33 mouse cellular contexts compared by ENCODE assay signal in genomic region chr7:43608316-43608824, GRCm38 (mm10). TPM values are rescaled to one million over a fixed set of nuclear protein-coding genes. Genes with fewer than 3 reads are reported as not detected.
DNase-seq lines count a peak whose midpoint lies in the region; ATAC-seq and TF ChIP-seq lines count a peak whose summit lies in the region.
"Had no signal": no experiment of that assay in that cellular context is flagged by ENCODE, and none has a peak within 500 bp of the region (broad histone marks: within the 10 kb centered on the region; RNA-seq: fewer than 3 reads in every experiment).

No protein-coding gene starts in this region.

- H3K4me2 ChIP-seq in forebrain, embryonic 11.5 days (ENCODE audit: low read depth, low read length, severe bottlenecking) = no peak overlapping the region
- no peak overlapping the region for H3K4me2 ChIP-seq in forebrain, embryonic 12.5 days
- H3K4me2 ChIP-seq in neural tube, embryonic 15.5 days = no peak overlapping the region
- H3K4me2 ChIP-seq: embryonic facial prominence, embryonic 12.5 days; embryonic facial prominence, embryonic 15.5 days; heart, embryonic 12.5 days; heart, embryonic 15.5 days had no signal

- H3K27ac ChIP-seq in forebrain, embryonic 11.5 days (ENCODE audit: low read depth, low read length) = no peak overlapping the region
- H3K27ac ChIP-seq in forebrain, embryonic 12.5 days = no peak overlapping the region
- H3K27ac ChIP-seq in ES-E14 (ENCODE audit: insufficient read depth, low read depth, low read length, poor library complexity, severe bottlenecking) = peak overlapping the region; percentile 68
- no peak overlapping the region for H3K27ac ChIP-seq in neural tube, embryonic 15.5 days (replicated peaks)
- H3K27ac ChIP-seq: embryonic facial prominence, embryonic 12.5 days; embryonic facial prominence, embryonic 15.5 days; forebrain, embryonic 13.5 days; gastrocnemius, adult 2 months; heart, embryonic 15.5 days; hindbrain, embryonic 14.5 days; hindbrain, postnatal 0 days had no signal

- ATAC-seq in forebrain, embryonic 11.5 days (replicated peaks; ENCODE audit: low FRiP score) = no peak
- no peak for ATAC-seq in forebrain, embryonic 12.5 days (ENCODE audit: low FRiP score)
- ATAC-seq in megakaryocyte, adult 5-6 weeks (ENCODE audit: poor library complexity, severe bottlenecking) = peak; percentile 19; the same call in 1 of the 2 replicates
- no peak for ATAC-seq in neural tube, embryonic 15.5 days (ENCODE audit: low FRiP score)
- ATAC-seq: activated CD4-positive, CD25-positive, alpha-beta regulatory T cell, adult 4 months; forebrain, embryonic 13.5 days; forebrain, embryonic 16.5 days; hindbrain, postnatal 0 days; inflammation-experienced regulatory T-cells, adult 6 months; intestine, embryonic 16.5 days; Patski had no signal

- no peaks in the 10 kb centered on the region for H3K27me3 ChIP-seq in forebrain, embryonic 11.5 days (ENCODE audit: control insufficient read depth, insufficient read depth, low read length)
- H3K27me3 ChIP-seq in forebrain, embryonic 12.5 days = no peaks in the 10 kb centered on the region
- no peaks in the 10 kb centered on the region for H3K27me3 ChIP-seq in E14TG2a.4 (ENCODE audit: insufficient read depth, low read length)
- no peaks in the 10 kb centered on the region for H3K27me3 ChIP-seq in neural tube, embryonic 15.5 days (replicated peaks)
- H3K27me3 ChIP-seq: forebrain, embryonic 13.5 days; heart, embryonic 15.5 days; Patski had no signal

- peak; percentile 1 for DNase-seq in forebrain, embryonic 11.5 days (ENCODE audit: low spot score)
- DNase-seq in ES-E14 (ENCODE audit: low read depth, low spot score) = peak; percentile 21
- no peak for DNase-seq in frontal cortex, postnatal 25 days (ENCODE audit: low spot score in 2 of 2)
- DNase-seq in urinary bladder, postnatal 36 days (ENCODE audit: low spot score in 2 of 2) = no peak
- DNase-seq: adrenal gland, adult 8-10 months; adrenal gland, postnatal 36 days; cerebellum, adult 18-20 months; cerebellum, adult 9-10 months; cerebellum, postnatal 14 days; gastrocnemius, adult 2 months; gastrocnemius, postnatal 14 days; heart, adult 18-20 months; heart, postnatal 10 days; heart, postnatal 4 days had no signal

- 0 out of 2 replicates have a peak, but pooled peaks cover 3% of the 10 kb centered on the region for H3K4me1 ChIP-seq in forebrain, embryonic 11.5 days (replicated peaks; ENCODE audit: control insufficient read depth, insufficient read depth, low read length)
- H3K4me1 ChIP-seq in forebrain, embryonic 12.5 days = no peaks in the 10 kb centered on the region; the same call in 1 of the 2 replicates
- H3K4me1 ChIP-seq in E14TG2a.4 (replicated peaks; ENCODE audit: low read depth, low read length) (peaks cover 59% of the 10 kb centered on the region), ES-E14 (ENCODE audit: control insufficient read depth in 2 of 2, insufficient read depth in 2 of 2, low read length in 2 of 2, poor library complexity in 1 of 2) (peaks cover 9 to 16% of the 10 kb centered on the region in 2 experiments; a peak in 3 of 4 replicates)
- peaks cover 6% of the 10 kb centered on the region for H3K4me1 ChIP-seq in neural tube, embryonic 15.5 days
- H3K4me1 ChIP-seq: embryonic facial prominence, embryonic 12.5 days had no signal

- no peaks in the 10 kb centered on the region for H3K9me3 ChIP-seq in forebrain, embryonic 11.5 days (ENCODE audit: control insufficient read depth, low read length)
- no peaks in the 10 kb centered on the region for H3K9me3 ChIP-seq in forebrain, embryonic 12.5 days
- H3K9me3 ChIP-seq in E14TG2a.4 (ENCODE audit: low read length) (peaks cover 6% of the 10 kb centered on the region; the same call in 1 of the 2 replicates), ES-E14 (ENCODE audit: control insufficient read depth, insufficient read depth, low read depth, low read length) (no peaks in the 10 kb centered on the region)
- no peaks in the 10 kb centered on the region for H3K9me3 ChIP-seq in neural tube, embryonic 15.5 days (replicated peaks)
- H3K9me3 ChIP-seq: embryonic facial prominence, embryonic 12.5 days; embryonic facial prominence, embryonic 15.5 days; forebrain, embryonic 13.5 days; G1E; heart, embryonic 12.5 days; heart, embryonic 15.5 days had no signal

- in situ Hi-C loops in ES-E14 (cut with MboI; ENCODE audit: low sequenced_read_pairs in 2 of 2, unreplicated experiment in 2 of 2) = no loop called here

- no peak overlapping the region for H3K4me3 ChIP-seq in forebrain, embryonic 11.5 days (ENCODE audit: low read depth, low read length)
- H3K4me3 ChIP-seq in forebrain, embryonic 12.5 days (replicated peaks) = no peak overlapping the region
- peak overlapping the region; percentile 85 for H3K4me3 ChIP-seq in E14TG2a.4 (replicated peaks; ENCODE audit: low read length)
- peak overlapping the region; percentile 55 to 60 for H3K4me3 ChIP-seq in ES-E14 (ENCODE audit: insufficient read depth in 1 of 2, low read depth in 1 of 2, low read length in 2 of 2, poor library complexity in 1 of 2, severe bottlenecking in 1 of 2)
- H3K4me3 ChIP-seq in neural tube, embryonic 15.5 days (replicated peaks) = no peak overlapping the region
- H3K4me3 ChIP-seq: embryonic facial prominence, embryonic 15.5 days; forebrain, embryonic 13.5 days; gastrocnemius, adult 2 months; heart, embryonic 12.5 days; heart, embryonic 15.5 days had no signal

- 85% methylated on average over 7 of the region's 7 CpGs for WGBS in forebrain, embryonic 11.5 days
- WGBS in forebrain, embryonic 12.5 days = 82% methylated on average over 7 of the region's 7 CpGs
- 81% methylated on average over 7 of the region's 7 CpGs for WGBS in neural tube, embryonic 15.5 days

- no peak for TF ChIP-seq CTCF in E14TG2a.4 (conservative IDR thresholded peaks at IDR 0.05; ENCODE audit: low read length)

- H3K36me3 ChIP-seq in forebrain, embryonic 11.5 days (ENCODE audit: control insufficient read depth, insufficient read depth, low read length) = no peaks in the 10 kb centered on the region
- no peaks in the 10 kb centered on the region for H3K36me3 ChIP-seq in forebrain, embryonic 12.5 days (replicated peaks)
- H3K36me3 ChIP-seq in E14TG2a.4 (ENCODE audit: insufficient read depth, low read length) (peaks cover 27% of the 10 kb centered on the region), ES-E14 (ENCODE audit: control insufficient read depth, insufficient read depth, low read length, poor library complexity, severe bottlenecking) (peaks cover 14% of the 10 kb centered on the region; the same call in 1 of the 2 replicates)
- H3K36me3 ChIP-seq in neural tube, embryonic 15.5 days = no peaks in the 10 kb centered on the region
- H3K36me3 ChIP-seq: embryonic facial prominence, embryonic 12.5 days; embryonic facial prominence, embryonic 15.5 days; G1E; heart, embryonic 12.5 days; heart, embryonic 15.5 days had no signal

- no peak overlapping the region for H3K9ac ChIP-seq in forebrain, embryonic 11.5 days (ENCODE audit: low read length)
- no peak overlapping the region for H3K9ac ChIP-seq in forebrain, embryonic 12.5 days
- peak overlapping the region; percentile 44; the same call in 1 of the 2 replicates for H3K9ac ChIP-seq in ES-E14 (ENCODE audit: insufficient read depth, low read depth, low read length, poor library complexity, severe bottlenecking)
- H3K9ac ChIP-seq in neural tube, embryonic 15.5 days (replicated peaks) = no peak overlapping the region
- H3K9ac ChIP-seq: embryonic facial prominence, embryonic 12.5 days; embryonic facial prominence, embryonic 15.5 days; heart, embryonic 12.5 days; heart, embryonic 15.5 days; hindbrain, embryonic 14.5 days had no signal

TF ChIP-seq in ES-E14, 5 proteins besides CTCF, POLR2A, EP300 and RAD21 (continues in another document):
- TF ChIP-seq ZNF384 (IDR thresholded peaks at IDR 0.05; ENCODE audit: low read depth, low read length) (no peak; the same call in 1 of the 2 replicates), HCFC1 (IDR thresholded peaks at IDR 0.05; ENCODE audit: borderline replicate concordance, insufficient read depth, low read length) (no peak)

RNA-seq across cellular contexts. Expression of gene Zfp819, which starts 1.4 kb away (rescaled TPM):
- polyA plus RNA-seq in forebrain, embryonic 11.5 days (2014; fragmentation: Nextera tagmentation; extraction: Ambion mirVana) = 0.92 and 1.0 TPM in 2 replicates
- polyA plus RNA-seq in forebrain, embryonic 12.5 days (2016; fragmentation: Nextera tagmentation; extraction: Ambion mirVana) = 0.61 and 0.73 TPM in 2 replicates
- total RNA-seq in ES-E14 (2012; rRNA removed) = 13.0 and 17.7 TPM in 2 replicates
- not detected in 2 replicates for total RNA-seq in megakaryocyte, adult 5-6 weeks (2015)
- not detected in 2 replicates for total RNA-seq in megakaryocyte, adult 5-6 weeks (2017)
- 0.32 and 0.42 TPM in 2 replicates for polyA plus RNA-seq in neural tube, embryonic 15.5 days (2015; fragmentation: Nextera tagmentation; extraction: Ambion mirVana)
- total RNA-seq: adrenal gland, adult 8-10 months; gastrocnemius, adult 2 months; gastrocnemius, postnatal 14 days; gastrocnemius, postnatal 4 days; heart, adult 18-20 months; heart, postnatal 10 days; heart, postnatal 4 days had no signal
- polyA plus RNA-seq: G1E; heart, embryonic 12.5 days; heart, embryonic 15.5 days; inflammation-experienced regulatory T-cells, adult 6 months; intestine, embryonic 16.5 days had no signal

RNA-seq across cellular contexts. Expression of gene Ceacam18, which starts 26.1 kb away (rescaled TPM):
- polyA plus RNA-seq in forebrain, embryonic 11.5 days (2014; fragmentation: Nextera tagmentation; extraction: Ambion mirVana) = not detected in 2 replicates
- polyA plus RNA-seq in forebrain, embryonic 12.5 days (2016; fragmentation: Nextera tagmentation; extraction: Ambion mirVana) = not detected in 2 replicates
- 0.11 TPM in 1 of 2 replicates, not detected in the other for total RNA-seq in ES-E14 (2012; rRNA removed)
- total RNA-seq in megakaryocyte, adult 5-6 weeks (2015) = not detected in 2 replicates
- not detected in 2 replicates for total RNA-seq in megakaryocyte, adult 5-6 weeks (2017)
- polyA plus RNA-seq in neural tube, embryonic 15.5 days (2015; fragmentation: Nextera tagmentation; extraction: Ambion mirVana) = 0.36 TPM in 1 of 2 replicates, not detected in the other
- total RNA-seq: adrenal gland, postnatal 36 days; gastrocnemius, adult 2 months; gastrocnemius, postnatal 14 days; gastrocnemius, postnatal 4 days; heart, adult 18-20 months; heart, postnatal 10 days; heart, postnatal 4 days; hindbrain, postnatal 0 days had no signal
- polyA plus RNA-seq: activated CD4-positive, CD25-positive, alpha-beta regulatory T cell, adult 4 months; embryonic facial prominence, embryonic 12.5 days; embryonic facial prominence, embryonic 15.5 days; forebrain, embryonic 13.5 days; forebrain, embryonic 16.5 days; G1E; heart, embryonic 12.5 days; heart, embryonic 15.5 days; hindbrain, embryonic 11.5 days; hindbrain, embryonic 14.5 days; inflammation-experienced regulatory T-cells, adult 6 months had no signal

RNA-seq across cellular contexts. Expression of gene Zfp719, which starts 29.0 kb away (rescaled TPM):
- 16.0 and 16.9 TPM in 2 replicates for polyA plus RNA-seq in forebrain, embryonic 11.5 days (2014; fragmentation: Nextera tagmentation; extraction: Ambion mirVana)
- 14.6 and 17.1 TPM in 2 replicates for polyA plus RNA-seq in forebrain, embryonic 12.5 days (2016; fragmentation: Nextera tagmentation; extraction: Ambion mirVana)
- 9.2 and 9.9 TPM in 2 replicates for total RNA-seq in ES-E14 (2012; rRNA removed)
- total RNA-seq in megakaryocyte, adult 5-6 weeks (2015) = 7.1 and 13.3 TPM in 2 replicates
- 6.9 and 9.3 TPM in 2 replicates for total RNA-seq in megakaryocyte, adult 5-6 weeks (2017)
- 13.3 and 13.7 TPM in 2 replicates for polyA plus RNA-seq in neural tube, embryonic 15.5 days (2015; fragmentation: Nextera tagmentation; extraction: Ambion mirVana)

RNA-seq across cellular contexts. Expression of gene Zfp658, which starts 46.3 kb away (rescaled TPM):
- polyA plus RNA-seq in forebrain, embryonic 11.5 days (2014; fragmentation: Nextera tagmentation; extraction: Ambion mirVana) = 6.7 and 6.8 TPM in 2 replicates
- polyA plus RNA-seq in forebrain, embryonic 12.5 days (2016; fragmentation: Nextera tagmentation; extraction: Ambion mirVana) = 7.5 and 7.8 TPM in 2 replicates
- 1.9 and 2.1 TPM in 2 replicates for total RNA-seq in ES-E14 (2012; rRNA removed)
- total RNA-seq in megakaryocyte, adult 5-6 weeks (2015) = 6.3 and 8.1 TPM in 2 replicates
- 6.9 and 7.4 TPM in 2 replicates for total RNA-seq in megakaryocyte, adult 5-6 weeks (2017)
- 6.7 and 7.5 TPM in 2 replicates for polyA plus RNA-seq in neural tube, embryonic 15.5 days (2015; fragmentation: Nextera tagmentation; extraction: Ambion mirVana)

RNA-seq across cellular contexts. Expression of gene Siglece, which starts 51.6 kb away (rescaled TPM):
- polyA plus RNA-seq in forebrain, embryonic 11.5 days (2014; fragmentation: Nextera tagmentation; extraction: Ambion mirVana) = 0.32 and 0.67 TPM in 2 replicates
- polyA plus RNA-seq in forebrain, embryonic 12.5 days (2016; fragmentation: Nextera tagmentation; extraction: Ambion mirVana) = 0.17 and 0.35 TPM in 2 replicates
- not detected in 2 replicates for total RNA-seq in ES-E14 (2012; rRNA removed)
- 41.6 and 46.2 TPM in 2 replicates for total RNA-seq in megakaryocyte, adult 5-6 weeks (2015)
- 22.1 and 29.7 TPM in 2 replicates for total RNA-seq in megakaryocyte, adult 5-6 weeks (2017)
- 0.23 and 0.56 TPM in 2 replicates for polyA plus RNA-seq in neural tube, embryonic 15.5 days (2015; fragmentation: Nextera tagmentation; extraction: Ambion mirVana)
- total RNA-seq: hindbrain, postnatal 0 days had no signal
- polyA plus RNA-seq: G1E had no signal

Comparison
In these comparisons a context has a peak if more than half of its experiments do, and no peak if none do; other contexts are left out.
1. DNase-seq: peak in forebrain, embryonic 11.5 days (single experiment) and ES-E14 (single experiment); none in frontal cortex, postnatal 25 days (0 of 2) and urinary bladder, postnatal 36 days (0 of 2).
2. H3K4me3 ChIP-seq: peak in E14TG2a.4 (single experiment) and ES-E14 (2 of 2); none in forebrain, embryonic 11.5 days (single experiment), forebrain, embryonic 12.5 days (single experiment) and neural tube, embryonic 15.5 days (single experiment).